ENCODE assay signal across 8 mouse cellular contexts in the genomic region with DNA sequence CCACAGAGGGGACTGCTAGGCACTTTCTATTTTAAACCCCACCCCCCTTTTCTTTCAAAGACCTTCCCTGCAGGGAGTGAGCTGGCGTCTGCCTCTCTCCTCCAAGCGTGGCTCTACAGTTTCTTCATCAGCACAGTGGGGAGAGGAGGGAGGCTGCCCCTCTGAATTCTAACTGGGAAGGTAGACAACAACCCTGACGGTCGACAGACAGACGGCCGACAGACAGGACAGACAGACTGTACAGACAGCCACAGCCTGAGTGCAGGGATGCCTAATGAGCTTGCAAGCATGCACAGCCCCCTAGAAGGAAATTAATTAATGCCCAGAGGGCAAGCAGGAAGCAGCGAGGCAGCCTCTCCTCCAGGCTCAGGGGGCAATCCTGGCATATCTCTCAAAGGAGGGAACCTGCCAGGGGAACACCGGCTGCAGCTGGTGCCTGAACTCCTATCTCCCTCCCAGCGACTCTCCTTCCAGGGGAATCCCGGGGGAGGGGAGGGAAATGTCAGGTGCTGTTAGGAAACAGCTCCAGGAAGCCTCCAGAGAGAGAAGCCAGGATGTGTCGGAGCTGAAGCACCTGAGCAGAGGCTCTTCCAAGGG. TPM values are rescaled to one million over a fixed set of nuclear protein-coding genes. Genes with fewer than 3 reads are reported as not detected.
A peak's percentile ranks its signal among the peaks of the same experiment; 100 is the strongest.
DNase-seq lines count a peak whose midpoint lies in the region; ATAC-seq and TF ChIP-seq lines count a peak whose summit lies in the region.

No protein-coding gene starts in this region.

- peak overlapping the region; percentile 8 to 31; a peak in 3 of 4 replicates for H3K4me3 ChIP-seq in ES-E14 (ENCODE audit: insufficient read depth in 1 of 2, low read depth in 1 of 2, low read length in 2 of 2, poor library complexity in 1 of 2, severe bottlenecking in 1 of 2)
- H3K4me3 ChIP-seq in forebrain, postnatal 0 days (ENCODE audit: low read depth, low read length), result peak overlapping the region; percentile 3; the same call in 1 of the 2 replicates
- peak overlapping the region; percentile 45 for H3K4me3 ChIP-seq in midbrain, embryonic 10.5 days
- no peak overlapping the region for H3K4me3 ChIP-seq in left cerebral cortex, adult 2 months

- H3K27me3 ChIP-seq in forebrain, postnatal 0 days (ENCODE audit: insufficient read depth, low read length), result no peaks in the 10 kb centered on the region
- no peaks in the 10 kb centered on the region for H3K27me3 ChIP-seq in midbrain, embryonic 10.5 days (ENCODE audit: low read depth, poor library complexity, severe bottlenecking)

- in situ Hi-C loops in ES-E14 (cut with MboI; ENCODE audit: low sequenced_read_pairs in 2 of 2, unreplicated experiment in 2 of 2), result no loop called here

- TF ChIP-seq CTCF in forebrain, postnatal 0 days (IDR thresholded peaks at IDR 0.05; ENCODE audit: low read depth), result no peak
- TF ChIP-seq CTCF in left cerebral cortex, adult 2 months (IDR thresholded peaks at IDR 0.05), result no peak

- peaks cover 0 to 14% of the 10 kb centered on the region in 2 experiments; a peak in 3 of 4 replicates for H3K4me1 ChIP-seq in ES-E14 (ENCODE audit: control insufficient read depth in 2 of 2, insufficient read depth in 2 of 2, low read length in 2 of 2, poor library complexity in 1 of 2)
- H3K4me1 ChIP-seq in forebrain, postnatal 0 days (ENCODE audit: insufficient read depth), result peaks cover 15% of the 10 kb centered on the region
- peaks cover 46% of the 10 kb centered on the region for H3K4me1 ChIP-seq in midbrain, embryonic 10.5 days

- H3K4me2 ChIP-seq in forebrain, postnatal 0 days (ENCODE audit: low read depth), result peak overlapping the region; percentile 44

- H3K27ac ChIP-seq in ES-E14 (ENCODE audit: insufficient read depth, low read depth, low read length, poor library complexity, severe bottlenecking), result no peak overlapping the region; the same call in 1 of the 2 replicates
- peak overlapping the region; percentile 64; the same call in 1 of the 2 replicates for H3K27ac ChIP-seq in forebrain, postnatal 0 days (ENCODE audit: low read depth, low read length)
- peak overlapping the region; percentile 85 for H3K27ac ChIP-seq in midbrain, embryonic 10.5 days (replicated peaks)
- no peak overlapping the region for H3K27ac ChIP-seq in left cerebral cortex, adult 2 months

- peak; percentile 65 for ATAC-seq in forebrain, postnatal 0 days

- DNase-seq in heart, adult 11 months, result peak; percentile 88
- DNase-seq in heart, postnatal 36 days, result no peak
- no peak for DNase-seq in ES-E14 (ENCODE audit: low read depth, low spot score)
- no peak for DNase-seq in forebrain, postnatal 0 days
- peak; percentile 38 for DNase-seq in midbrain, embryonic 10.5 days (ENCODE audit: low spot score)
- no peak for DNase-seq in gastrocnemius, postnatal 25 days
- DNase-seq in gastrocnemius, postnatal 14 days, result no peak
- DNase-seq in left cerebral cortex, adult 2 months (ENCODE audit: extremely low spot score in 1 of 2, low spot score in 2 of 2), result no peak

- H3K9me3 ChIP-seq in ES-E14 (ENCODE audit: control insufficient read depth, insufficient read depth, low read depth, low read length), result no peaks in the 10 kb centered on the region
- H3K9me3 ChIP-seq in forebrain, postnatal 0 days (ENCODE audit: low read length), result no peaks in the 10 kb centered on the region
- no peaks in the 10 kb centered on the region for H3K9me3 ChIP-seq in midbrain, embryonic 10.5 days (replicated peaks)

- peaks cover 2% of the 10 kb centered on the region; the same call in 1 of the 2 replicates for H3K36me3 ChIP-seq in ES-E14 (ENCODE audit: control insufficient read depth, insufficient read depth, low read length, poor library complexity, severe bottlenecking)
- H3K36me3 ChIP-seq in forebrain, postnatal 0 days (ENCODE audit: insufficient read depth), result no peaks in the 10 kb centered on the region
- H3K36me3 ChIP-seq in midbrain, embryonic 10.5 days, result 0 out of 2 replicates have a peak, but pooled peaks cover 8% of the 10 kb centered on the region

- no peak overlapping the region; the same call in 1 of the 2 replicates for H3K9ac ChIP-seq in ES-E14 (ENCODE audit: insufficient read depth, low read depth, low read length, poor library complexity, severe bottlenecking)
- peak overlapping the region; percentile 44 for H3K9ac ChIP-seq in forebrain, postnatal 0 days

- 3% methylated on average over 11 of the region's 11 CpGs for WGBS in forebrain, postnatal 0 days
- WGBS in midbrain, embryonic 10.5 days, result 4% methylated on average over 11 of the region's 11 CpGs

- intact Hi-C loops in heart, postnatal 36 days (cut with DNase I), result no loop called here
- intact Hi-C loops in gastrocnemius, postnatal 14 days (cut with DNase I; ENCODE audit: low total_unique reads), result no loop called here
- intact Hi-C loops in left cerebral cortex, adult 2 months (cut with DNase I), result no loop called here

TF ChIP-seq in ES-E14, 5 proteins besides CTCF, POLR2A, EP300 and RAD21:
- TF ChIP-seq ZNF384 (IDR thresholded peaks at IDR 0.05; ENCODE audit: low read depth, low read length), result no peak
- TF ChIP-seq ZC3H11A (IDR thresholded peaks at IDR 0.05; ENCODE audit: borderline replicate concordance, low read depth, low read length), result no peak
- no peak for TF ChIP-seq CHD2 (IDR thresholded peaks at IDR 0.05; ENCODE audit: low read depth, low read length)
- no peak for TF ChIP-seq MAFK (IDR thresholded peaks at IDR 0.05; ENCODE audit: insufficient read depth, low read depth, low read length)
- TF ChIP-seq HCFC1 (IDR thresholded peaks at IDR 0.05; ENCODE audit: borderline replicate concordance, insufficient read depth, low read length), result no peak

RNA-seq across cellular contexts. Expression of a gene that starts 18.0 kb away (rescaled TPM):
- 1 to 10 TPM; 4.4 to 7.1 TPM for total RNA-seq in heart, postnatal 36 days (2021)
- total RNA-seq in ES-E14 (2012; rRNA removed), result 9.9 and 11.6 TPM in 2 replicates
- 13.2 and 18.1 TPM in 2 replicates for total RNA-seq in forebrain, postnatal 0 days (2014; rRNA removed)
- polyA plus RNA-seq in forebrain, postnatal 0 days (2015; fragmentation: Nextera tagmentation; extraction: Ambion mirVana), result 6.5 and 7.1 TPM in 2 replicates
- polyA plus RNA-seq in midbrain, embryonic 10.5 days (2016; fragmentation: Nextera tagmentation; extraction: Ambion mirVana), result 10.6 and 10.8 TPM in 2 replicates
- total RNA-seq in gastrocnemius, postnatal 25 days (2021), result 1 to 10 TPM; 4.0 to 4.7 TPM
- total RNA-seq in gastrocnemius, postnatal 14 days (2021), result 1 to 10 TPM; 7.2 to 8.8 TPM
- 10 to 100 TPM; 20.0 to 24.9 TPM for total RNA-seq in left cerebral cortex, adult 2 months (2021)

RNA-seq across cellular contexts. Expression of a gene that starts 18.1 kb away (rescaled TPM):
- 1 to 10 TPM; 5.4 to 9.9 TPM for total RNA-seq in heart, postnatal 36 days (2021)
- 11.4 and 13.6 TPM in 2 replicates for total RNA-seq in ES-E14 (2012; rRNA removed)
- 22.6 and 37.0 TPM in 2 replicates for total RNA-seq in forebrain, postnatal 0 days (2014; rRNA removed)
- polyA plus RNA-seq in forebrain, postnatal 0 days (2015; fragmentation: Nextera tagmentation; extraction: Ambion mirVana), result 22.4 and 23.3 TPM in 2 replicates
- 38.7 and 40.9 TPM in 2 replicates for polyA plus RNA-seq in midbrain, embryonic 10.5 days (2016; fragmentation: Nextera tagmentation; extraction: Ambion mirVana)
- 1 to 10 TPM; 2.8 to 4.2 TPM for total RNA-seq in gastrocnemius, postnatal 25 days (2021)
- 1 to 10 TPM; 5.5 to 7.8 TPM for total RNA-seq in gastrocnemius, postnatal 14 days (2021)
- 10 to 100 TPM; 21.5 to 28.4 TPM for total RNA-seq in left cerebral cortex, adult 2 months (2021)

RNA-seq across cellular contexts. Expression of a gene that starts 56.0 kb away (rescaled TPM):
- total RNA-seq in heart, postnatal 36 days (2021), result 1 to 10 TPM; 2.8 to 2.9 TPM
- total RNA-seq in ES-E14 (2012; rRNA removed), result 9.8 and 13.4 TPM in 2 replicates
- 38.1 and 46.6 TPM in 2 replicates for total RNA-seq in forebrain, postnatal 0 days (2014; rRNA removed)
- 21.6 and 26.2 TPM in 2 replicates for polyA plus RNA-seq in forebrain, postnatal 0 days (2015; fragmentation: Nextera tagmentation; extraction: Ambion mirVana)
- 3.5 and 6.4 TPM in 2 replicates for polyA plus RNA-seq in midbrain, embryonic 10.5 days (2016; fragmentation: Nextera tagmentation; extraction: Ambion mirVana)
- 1 to 10 TPM in 1 of 2 experiments, under 1 TPM in 1; 0.97 to 1.5 TPM for total RNA-seq in gastrocnemius, postnatal 25 days (2021)
- 1 to 10 TPM; 1.7 to 2.4 TPM for total RNA-seq in gastrocnemius, postnatal 14 days (2021)
- 10 to 100 TPM; 17.1 to 18.7 TPM for total RNA-seq in left cerebral cortex, adult 2 months (2021)

Comparison
In these comparisons a context has a peak if more than half of its experiments do, and no peak if none do; other contexts are left out.
1. DNase-seq: peak in heart, adult 11 months (single experiment) and midbrain, embryonic 10.5 days (single experiment); none in heart, postnatal 36 days (0 of 2), ES-E14 (single experiment), forebrain, postnatal 0 days (single experiment), gastrocnemius, postnatal 25 days (single experiment), gastrocnemius, postnatal 14 days (single experiment) and left cerebral cortex, adult 2 months (0 of 2).
2. H3K27ac ChIP-seq: peak in forebrain, postnatal 0 days (single experiment) and midbrain, embryonic 10.5 days (single experiment); none in ES-E14 (single experiment) and left cerebral cortex, adult 2 months (single experiment).